Mouse (Mus musculus) kidney, adult 2 months (tissue): ENCODE results near the gene Dhx57. TPM values are rescaled to one million over a fixed set of nuclear protein-coding genes. Genes with fewer than 3 reads are reported as not detected.

Source experiments
- DNase-seq: peaks from one replicate; pipeline ENCODE4 v3.0.0; 2021
- H3K27ac ChIP-seq: fragments of 200-500 bp; 2 replicates; pipeline ENCODE4 v1.5.1; 2012; ENCODE audit warnings: low read depth, low read length, control low read depth, inconsistent platforms; ENCODE audit not compliant: insufficient read depth
- H3K27me3 ChIP-seq: fragments of 200-500 bp; replicated peaks from 2 replicates; pipeline ENCODE4 v1.6.1; 2012; ENCODE audit warnings: mild to moderate bottlenecking, moderate library complexity, low read length, inconsistent platforms; ENCODE audit not compliant: control insufficient read depth, insufficient read depth
- H3K36me3 ChIP-seq: fragments of 200-500 bp; 2 replicates; pipeline ENCODE4 v1.6.1; 2012; ENCODE audit warnings: mild to moderate bottlenecking, moderate library complexity, low read length, inconsistent platforms; ENCODE audit not compliant: control insufficient read depth, insufficient read depth
- H3K4me1 ChIP-seq: fragments of 200-500 bp; 2 replicates; pipeline ENCODE4 v1.6.1; 2011; ENCODE audit warnings: low read length; ENCODE audit not compliant: control insufficient read depth, insufficient read depth
- H3K4me3 ChIP-seq: fragments of 200-500 bp; 2 replicates; pipeline ENCODE4 v1.5.1; 2011; ENCODE audit warnings: mild to moderate bottlenecking, low read depth, low read length, control low read depth; ENCODE audit not compliant: insufficient read depth
- CTCF ChIP-seq: fragments of 200-500 bp; conservative IDR thresholded peaks from 2 replicates; pipeline ENCODE4 v1.5.1; 2011; ENCODE audit warnings: low read depth, mild to moderate bottlenecking, control low read depth, low read length, moderate library complexity, mixed read lengths; ENCODE audit not compliant: insufficient read depth, insufficient read length
- POLR2A ChIP-seq: fragments of 200-500 bp; IDR thresholded peaks from one replicate; pipeline ENCODE4 v1.6.1; 2011; ENCODE audit warnings: low read depth, low read length, control low read depth
- WGBS: fragments of 180-500 bp; shearing (Covaris S2); methylation state at CpG from one replicate; pipeline ENCODE4 v1.1.7; 2018; 5-methylcytosine and 5-hydroxymethylcytosine counted together
- polyA plus RNA-seq: library from polyadenylated mRNA; depleted of rRNA; stranded (reverse); fragments of >200 nt; gene quantifications from 2 replicates; pipeline ENCODE4 v1.2.3, GENCODE M21; 2012; rRNA removed

Dhx57 gene
- polyA plus RNA-seq: 6.0 and 6.4 TPM in 2 replicates

- Histone ChIP-seq H3K36me3 (no peaks in the 10 kb centered on the region), H3K4me3 (peak within 1 kb of the TSS; percentile 96), H3K27me3 (no peaks in the 10 kb centered on the region), H3K27ac (peak within 1 kb of the TSS; percentile 42), H3K4me1 (no peaks in the 10 kb centered on the region)
- under 1% methylated on average over 35 of the region's 35 CpGs for WGBS
- DNase-seq: peak; percentile 99
- TF ChIP-seq CTCF (no peak), POLR2A (no peak)
Measured at GRCm38 (mm10) chr17:80290074-80290657, at the start of gene Dhx57, which contains the start of gene Morn2. TSS of gene Dhx57 (minus strand) at chr17:80290476. TSS of gene Morn2 (plus strand) at chr17:80290203.

GRCm38 (mm10) chr17:80332386-80332785, 42.1 kb upstream of the Dhx57 start:
- Histone ChIP-seq H3K4me1 (no peaks in the 10 kb centered on the region), H3K27me3 (no peaks in the 10 kb centered on the region), H3K27ac (no peak overlapping the region), H3K36me3 (no peaks in the 10 kb centered on the region), H3K4me3 (no peak overlapping the region)
- DNase-seq: no peak
- TF ChIP-seq CTCF: peak; percentile 56
- no peak for TF ChIP-seq POLR2A
- whole genome bisulfite sequencing: 89% methylated on average over 2 of the region's 2 CpGs

- Histone ChIP-seq H3K4me3 (no peak overlapping the region), H3K4me1 (no peaks in the 10 kb centered on the region), H3K27ac (no peak overlapping the region), H3K36me3 (no peaks in the 10 kb centered on the region), H3K27me3 (no peaks in the 10 kb centered on the region)
- no peak for DNase-seq
- no peak for TF ChIP-seq CTCF
- TF ChIP-seq POLR2A: no peak
- 86% methylated on average over 3 of the region's 3 CpGs for WGBS
Measured at GRCm38 (mm10) chr17:80326431-80326830, 36.2 kb upstream of the Dhx57 start.

- Histone ChIP-seq H3K27me3 (no peaks in the 10 kb centered on the region), H3K4me1 (no peaks in the 10 kb centered on the region), H3K36me3 (no peaks in the 10 kb centered on the region), H3K4me3 (no peak overlapping the region), H3K27ac (no peak overlapping the region)
- no peak for DNase-seq
- 90% methylated on average over 4 of the region's 5 CpGs for WGBS
- TF ChIP-seq POLR2A (no peak), CTCF (no peak)
Measured at GRCm38 (mm10) chr17:80325456-80325855, 35.2 kb upstream of the Dhx57 start.

GRCm38 (mm10) chr17:80324521-80324920, 34.2 kb upstream of the Dhx57 start:
- no peaks in the 10 kb centered on the region for H3K4me1 ChIP-seq
- H3K36me3 ChIP-seq: no peaks in the 10 kb centered on the region
- H3K27ac ChIP-seq: no peak overlapping the region
- DNase-seq: no peak
- no peak for TF ChIP-seq POLR2A
- no peak for TF ChIP-seq CTCF
- WGBS: 84% methylated on average over 7 of the region's 7 CpGs
- H3K27me3 ChIP-seq: no peaks in the 10 kb centered on the region
- no peak overlapping the region for H3K4me3 ChIP-seq

- DNase-seq: no peak
- no peaks in the 10 kb centered on the region for H3K36me3 ChIP-seq
- 57% methylated on average over 8 of the region's 8 CpGs for WGBS
- no peaks in the 10 kb centered on the region for H3K4me1 ChIP-seq
- TF ChIP-seq CTCF: no peak
- no peak for TF ChIP-seq POLR2A
- H3K4me3 ChIP-seq: no peak overlapping the region
- no peak overlapping the region for H3K27ac ChIP-seq
- no peaks in the 10 kb centered on the region for H3K27me3 ChIP-seq
Measured at GRCm38 (mm10) chr17:80323658-80324057, 33.4 kb upstream of the Dhx57 start.

GRCm38 (mm10) chr17:80323015-80323414, 32.7 kb upstream of the Dhx57 start:
- no peak for DNase-seq
- Histone ChIP-seq H3K4me1 (no peaks in the 10 kb centered on the region), H3K27me3 (no peaks in the 10 kb centered on the region), H3K27ac (no peak overlapping the region), H3K36me3 (no peaks in the 10 kb centered on the region), H3K4me3 (no peak overlapping the region)
- WGBS: 75% methylated on average over 4 of the region's 4 CpGs
- TF ChIP-seq CTCF (no peak), POLR2A (no peak)
